Mouse (Mus musculus) small intestine, adult 2 months (tissue): Measurements from ENCODE around the gene Hist1h4f.

ENCODE experiments used
- CTCF ChIP-seq: fragments of 200-500 bp; IDR thresholded peaks from 2 replicates; pipeline ENCODE4 v1.5.1; 2012; ENCODE audit warnings: low read depth, mild to moderate bottlenecking, control low read depth, inconsistent platforms, low read length, moderate library complexity, mixed read lengths; ENCODE audit not compliant: insufficient replicate concordance, insufficient read length; ENCODE audit errors: extremely low read depth
- POLR2A ChIP-seq: fragments of 200-500 bp; IDR thresholded peaks from 2 replicates; pipeline ENCODE4 v1.6.1; 2012; ENCODE audit warnings: low read depth, mild to moderate bottlenecking, control low read depth, inconsistent platforms, low read length, moderate library complexity

DNA sequence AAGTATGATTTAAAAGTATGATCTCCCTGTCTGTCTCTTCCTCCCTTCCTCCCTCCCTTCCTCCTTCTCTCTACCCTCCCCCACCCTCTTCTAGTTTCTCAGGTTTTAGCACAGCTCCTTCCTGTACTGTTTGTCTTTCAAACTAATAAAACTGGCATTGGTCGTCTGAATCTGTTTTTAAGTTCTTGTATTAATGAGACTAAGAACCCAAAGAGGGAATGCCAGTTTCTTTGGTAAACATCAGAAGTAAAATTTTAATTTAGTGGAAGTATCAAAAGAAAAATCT is 35.4 kb upstream of the Hist1h4f start:
- TF ChIP-seq CTCF (no peak), POLR2A (no peak)
